Mouse (Mus musculus): ENCODE results near the gene Il18.

- no peak for TF ChIP-seq CTCF (conservative IDR thresholded peaks at IDR 0.05; ENCODE audit: insufficient read depth, insufficient read length, low read depth, low read length)
- TF ChIP-seq POLR2A (IDR thresholded peaks at IDR 0.05; ENCODE audit: low read depth, low read length), result no peak
Measured at GRCm38 (mm10) chr9:50552206-50552605, 2.4 kb upstream of the Il18 start.

Measured in kidney, adult 2 months (tissue).